Mouse (Mus musculus): ENCODE results near the gene Slc48a1.

- no peak for TF ChIP-seq CTCF (IDR thresholded peaks at IDR 0.05; ENCODE audit: low read depth)
- TF ChIP-seq EP300 (IDR thresholded peaks at IDR 0.05; ENCODE audit: low read depth), result no peak
These were observed 11.6 kb upstream of the Slc48a1 start for GRCm38 (mm10) chr15:97766594-97767279.

Data from liver, embryonic 14.5 days (tissue).